Mouse (Mus musculus): ENCODE data around the gene Gfm2. TPM values are rescaled to one million over a fixed set of nuclear protein-coding genes. Genes with fewer than 3 reads are reported as not detected.
"Not testable (repeated sequence)": the region's sequence is repeated elsewhere in the genome, so short reads cannot be mapped to it uniquely, and the experiment has no call there.

Gene Gfm2
- 34.5 and 35.4 TPM in 2 replicates for polyA plus RNA-seq (2012; rRNA removed)

DNA sequence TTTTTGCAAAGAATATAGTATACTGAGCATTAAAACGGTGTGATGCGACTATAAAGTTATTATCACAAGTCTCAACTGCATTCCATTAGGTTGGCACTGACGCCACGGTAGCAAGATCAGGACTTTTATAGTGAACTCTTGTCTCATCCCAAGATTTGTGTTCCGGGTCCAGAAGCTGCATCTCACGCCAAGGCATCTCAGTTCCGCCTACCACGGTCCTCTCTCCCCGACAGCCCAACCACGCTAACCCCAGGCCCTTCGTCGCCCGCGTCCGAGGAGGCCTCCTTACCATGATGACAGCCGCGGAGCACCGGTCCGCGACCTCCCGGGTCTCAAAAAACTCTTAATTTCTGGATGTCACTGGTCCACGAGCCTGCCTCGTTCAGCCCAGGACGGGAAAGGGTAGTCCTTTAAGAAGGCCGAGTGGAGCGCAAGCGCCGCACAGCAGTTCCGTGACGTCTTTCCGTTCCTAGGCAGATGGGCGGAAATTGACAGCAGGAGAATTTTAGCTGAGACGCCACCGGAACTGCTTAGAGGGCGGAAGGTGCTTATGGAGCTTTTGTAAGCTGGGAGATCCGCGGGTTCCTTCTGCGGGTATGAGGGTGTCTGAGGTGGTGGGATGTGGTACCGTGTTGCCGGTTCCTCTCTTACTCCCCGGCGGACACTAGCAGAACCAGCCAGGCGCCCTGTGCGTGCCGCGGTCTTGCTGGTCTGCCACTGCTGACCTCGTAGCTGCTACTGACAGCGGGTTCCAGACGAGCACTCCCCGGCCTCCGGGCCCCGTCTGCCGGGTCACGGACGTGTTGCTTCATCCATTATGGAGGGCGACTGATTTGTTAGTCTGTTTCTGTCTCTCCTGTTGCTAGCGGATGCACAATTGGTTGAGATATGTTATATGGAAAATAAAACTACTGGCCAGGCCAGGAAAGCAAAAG is at the start of gene Gfm2, which contains the start of gene Nsa2:
TSS of gene Gfm2 (plus strand) at position 472 of the 935 bp plus-strand sequence.
TSS of gene Nsa2 (minus strand) at position 472 of the 935 bp plus-strand sequence.
- DNase-seq (ENCODE audit: low read depth), result peak; percentile 99
- TF ChIP-seq POLR2A (IDR thresholded peaks at IDR 0.05; ENCODE audit: borderline replicate concordance, extremely low read depth, insufficient read depth, insufficient read length, poor library complexity, severe bottlenecking) (peak; percentile 54; the same call in 1 of the 2 replicates), CTCF (IDR thresholded peaks at IDR 0.05; ENCODE audit: borderline replicate concordance, extremely low read depth, insufficient read depth, insufficient read length) (no peak)

DNA sequence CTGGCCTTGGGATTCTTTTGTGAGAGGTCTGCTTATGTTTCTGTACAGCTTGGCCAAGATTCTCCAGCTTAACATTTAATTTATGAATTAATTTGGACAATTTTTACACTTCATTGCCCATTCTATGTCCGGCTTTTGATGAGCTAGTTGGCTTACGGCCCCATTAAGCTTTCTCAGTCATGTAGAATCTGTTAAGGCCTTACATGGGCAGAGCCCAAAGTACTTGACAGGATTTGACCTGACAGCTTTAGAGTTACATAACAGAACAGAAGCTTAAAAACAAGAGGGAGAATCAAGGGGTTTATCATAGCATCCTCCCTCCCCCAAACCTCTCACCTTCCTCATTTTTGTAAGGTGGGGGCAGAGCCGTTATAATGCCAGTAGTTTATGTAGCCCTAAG is 49.6 kb upstream of the Gfm2 start:
- TF ChIP-seq CTCF (IDR thresholded peaks at IDR 0.05; ENCODE audit: borderline replicate concordance, extremely low read depth, insufficient read depth, insufficient read length), result no peak
- TF ChIP-seq POLR2A (IDR thresholded peaks at IDR 0.05; ENCODE audit: borderline replicate concordance, extremely low read depth, insufficient read depth, insufficient read length, poor library complexity, severe bottlenecking), result no peak
- DNase-seq (ENCODE audit: low read depth), result peak; percentile 11

DNA sequence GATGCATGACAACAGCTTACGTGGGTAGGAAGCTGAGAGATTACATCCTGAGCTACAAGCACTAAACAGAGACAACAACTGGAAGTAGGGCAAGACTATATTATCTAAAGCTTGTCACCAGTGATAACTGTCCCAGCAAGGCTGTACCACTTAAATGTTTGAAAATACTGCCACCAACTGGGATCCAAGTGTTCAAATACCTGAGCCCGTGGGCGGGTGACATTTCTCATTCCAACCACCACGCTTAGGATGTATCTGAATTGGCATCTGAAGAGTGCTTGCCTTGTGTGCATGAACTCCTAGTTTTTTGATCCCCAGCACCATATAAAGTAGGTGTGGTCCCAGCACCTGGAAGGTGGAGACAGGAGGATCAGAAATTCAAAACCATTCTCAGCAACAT is 42.0 kb upstream of the Gfm2 start:
- DNase-seq (ENCODE audit: low read depth), result no peak
- TF ChIP-seq CTCF (IDR thresholded peaks at IDR 0.05; ENCODE audit: borderline replicate concordance, extremely low read depth, insufficient read depth, insufficient read length) (no peak), POLR2A (IDR thresholded peaks at IDR 0.05; ENCODE audit: borderline replicate concordance, extremely low read depth, insufficient read depth, insufficient read length, poor library complexity, severe bottlenecking) (no peak)

DNA sequence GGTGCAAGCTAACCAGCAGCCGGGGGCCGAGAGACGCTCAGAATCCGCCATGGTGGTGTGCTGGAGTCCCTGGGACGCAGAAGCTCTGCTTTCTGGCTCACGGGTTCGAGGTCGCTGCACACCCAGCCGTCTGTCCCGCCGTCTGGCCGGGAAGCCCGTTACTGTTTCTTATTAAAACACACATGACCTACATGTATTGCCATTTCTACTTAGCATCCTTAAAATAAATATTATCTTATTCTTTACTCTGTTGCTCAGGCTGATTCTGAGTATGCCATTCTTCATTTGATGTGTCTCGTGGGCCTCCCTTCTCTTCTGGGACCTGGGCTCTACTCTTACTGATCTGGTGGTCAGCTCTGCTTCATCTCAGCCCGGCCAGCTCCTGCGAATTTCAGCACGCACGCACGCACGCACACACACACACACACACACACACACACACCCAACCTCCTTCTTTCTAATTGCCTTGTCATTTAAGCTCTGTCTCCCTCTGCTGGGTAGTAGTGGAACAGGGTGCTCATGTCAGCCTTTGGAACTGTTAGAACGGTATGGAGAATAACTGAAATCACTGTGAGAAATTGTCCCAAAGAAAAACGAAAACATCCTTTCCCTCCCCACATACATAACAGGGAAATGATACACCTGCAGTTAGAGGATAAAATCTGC is 38.4 kb upstream of the Gfm2 start, which contains the start of gene Gm6169:
TSS of gene Gm6169 (minus strand) at position 51 of the 666 bp plus-strand sequence.
- DNase-seq (ENCODE audit: low read depth), result peak; percentile 83
- peak; percentile 70; the same call in 1 of the 2 replicates for TF ChIP-seq CTCF (IDR thresholded peaks at IDR 0.05; ENCODE audit: borderline replicate concordance, extremely low read depth, insufficient read depth, insufficient read length)
- TF ChIP-seq POLR2A (IDR thresholded peaks at IDR 0.05; ENCODE audit: borderline replicate concordance, extremely low read depth, insufficient read depth, insufficient read length, poor library complexity, severe bottlenecking), result no peak

DNA sequence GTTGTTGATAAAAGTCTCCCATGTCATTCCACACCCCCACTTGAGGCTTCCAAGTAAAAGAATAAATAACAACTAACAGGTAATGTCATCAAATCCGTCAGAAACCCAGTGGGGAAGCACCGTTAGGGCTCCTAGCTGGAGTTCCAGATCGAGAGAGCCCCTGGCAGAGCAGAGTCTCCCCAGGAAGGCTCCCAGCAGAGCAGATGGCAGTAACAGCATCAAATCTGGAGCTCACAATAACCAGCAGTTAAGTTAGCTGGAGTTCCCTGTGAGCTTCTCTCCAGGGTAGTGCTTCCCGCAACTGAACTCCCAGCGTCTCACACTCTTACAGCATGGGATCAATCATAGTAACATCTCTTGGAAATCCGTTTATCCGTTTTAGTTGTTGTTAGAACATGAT is 32.7 kb upstream of the Gfm2 start:
- no peak for TF ChIP-seq POLR2A (IDR thresholded peaks at IDR 0.05; ENCODE audit: borderline replicate concordance, extremely low read depth, insufficient read depth, insufficient read length, poor library complexity, severe bottlenecking)
- TF ChIP-seq CTCF (IDR thresholded peaks at IDR 0.05; ENCODE audit: borderline replicate concordance, extremely low read depth, insufficient read depth, insufficient read length), result no peak
- DNase-seq (ENCODE audit: low read depth), result no peak

DNA sequence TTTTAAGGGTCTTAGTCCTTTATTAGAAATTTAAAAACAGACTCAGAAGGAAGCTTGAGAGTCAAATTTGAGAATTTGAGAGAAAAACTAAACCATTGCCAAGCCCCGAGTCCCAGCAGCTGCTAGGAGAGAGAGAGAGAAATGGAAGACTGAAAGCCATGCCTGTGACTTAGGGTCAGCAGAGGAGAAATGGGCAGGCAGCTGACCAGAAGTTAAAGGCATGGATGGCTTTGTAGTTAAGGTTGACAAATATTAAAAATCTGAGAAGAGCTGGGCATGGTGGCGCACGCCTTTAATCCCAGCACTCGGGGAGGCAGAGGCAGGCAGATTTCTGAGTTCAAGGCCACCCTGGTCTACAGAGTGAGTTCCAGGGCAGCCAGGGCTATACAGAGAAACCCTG is 30.0 kb upstream of the Gfm2 start:
- DNase-seq (ENCODE audit: low read depth), result not testable (repeated sequence)

DNA sequence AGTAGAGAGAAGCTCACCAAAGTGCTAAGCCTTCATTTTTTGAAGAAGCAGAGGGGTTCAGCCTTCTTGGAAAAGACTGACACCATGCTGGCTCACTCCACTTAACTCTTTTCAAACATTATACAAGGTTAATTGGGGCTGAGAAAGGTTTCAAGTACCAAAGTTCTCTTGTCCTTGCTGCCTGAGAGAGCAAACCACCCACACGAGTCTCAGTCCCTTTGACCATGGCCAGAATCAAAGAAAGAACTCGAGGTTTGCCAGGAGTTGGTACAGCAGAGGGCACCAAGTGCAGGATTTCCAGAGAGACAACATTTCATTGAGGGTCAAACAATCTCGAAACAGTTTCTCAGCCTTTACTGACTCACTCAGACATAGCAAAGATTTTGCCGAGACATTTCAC is 28.7 kb upstream of the Gfm2 start:
- DNase-seq (ENCODE audit: low read depth), result no peak
- no peak for TF ChIP-seq POLR2A (IDR thresholded peaks at IDR 0.05; ENCODE audit: borderline replicate concordance, extremely low read depth, insufficient read depth, insufficient read length, poor library complexity, severe bottlenecking)
- no peak for TF ChIP-seq CTCF (IDR thresholded peaks at IDR 0.05; ENCODE audit: borderline replicate concordance, extremely low read depth, insufficient read depth, insufficient read length)

DNA sequence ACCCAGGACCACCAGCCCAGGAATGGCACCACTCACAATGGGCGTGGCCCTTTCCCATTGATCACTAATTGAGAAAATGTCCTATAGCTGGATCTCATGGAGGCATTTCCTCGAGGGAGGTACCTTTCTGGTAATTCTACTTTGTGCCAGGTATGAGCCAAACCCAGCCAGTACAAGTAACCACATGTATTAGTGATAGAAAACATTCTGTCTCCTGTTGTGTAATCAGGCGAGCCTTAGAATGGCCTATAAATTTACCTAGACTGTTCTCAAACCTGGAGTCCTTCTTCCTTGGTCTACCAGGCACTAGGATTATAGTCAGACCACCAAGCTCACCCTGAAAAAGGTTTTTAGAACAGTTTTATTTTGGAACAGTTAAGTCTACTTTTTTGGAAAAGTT is 16.4 kb upstream of the Gfm2 start:
- no peak for DNase-seq (ENCODE audit: low read depth)
- TF ChIP-seq POLR2A (IDR thresholded peaks at IDR 0.05; ENCODE audit: borderline replicate concordance, extremely low read depth, insufficient read depth, insufficient read length, poor library complexity, severe bottlenecking) (no peak), CTCF (IDR thresholded peaks at IDR 0.05; ENCODE audit: borderline replicate concordance, extremely low read depth, insufficient read depth, insufficient read length) (no peak)

DNA sequence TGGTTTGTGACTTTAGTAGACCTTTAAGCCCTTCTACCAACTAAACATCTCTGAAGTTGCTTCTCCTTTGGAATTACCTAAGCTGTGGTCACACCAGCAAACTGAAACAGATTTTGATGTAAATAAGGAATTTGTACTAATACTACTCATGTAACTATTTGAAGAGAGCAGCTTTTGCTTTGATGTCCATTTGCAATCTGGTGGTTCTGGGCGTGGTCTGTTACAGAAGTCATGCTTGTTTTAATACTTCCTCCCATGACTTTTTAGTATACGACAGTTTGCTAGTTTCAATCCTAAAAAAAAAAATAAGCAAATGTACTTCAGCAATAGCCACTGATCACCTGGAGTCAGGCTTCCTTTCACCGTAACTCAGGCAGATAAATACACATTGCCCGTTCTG is 8.1 kb upstream of the Gfm2 start:
- not testable (repeated sequence) for DNase-seq (ENCODE audit: low read depth)

DNA sequence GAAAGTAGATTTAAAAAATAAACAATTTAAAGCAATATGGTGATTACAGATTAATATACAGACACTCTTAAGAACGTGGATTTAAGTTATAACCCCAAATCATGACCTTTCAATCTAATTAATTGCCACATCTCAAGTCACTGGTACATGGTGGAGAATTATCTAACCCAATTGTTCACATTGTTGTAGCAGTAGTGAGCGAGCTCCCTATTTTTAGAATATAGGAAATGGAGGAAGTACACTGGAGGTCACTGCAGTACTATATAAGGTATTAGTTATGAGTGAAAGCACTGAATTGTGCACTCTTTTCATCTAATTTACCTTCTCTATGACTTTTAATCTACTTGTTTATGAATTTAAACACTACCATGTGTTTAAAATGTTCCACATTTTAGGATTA is 7.3 kb upstream of the Gfm2 start:
- DNase-seq (ENCODE audit: low read depth), result not testable (repeated sequence)

DNA sequence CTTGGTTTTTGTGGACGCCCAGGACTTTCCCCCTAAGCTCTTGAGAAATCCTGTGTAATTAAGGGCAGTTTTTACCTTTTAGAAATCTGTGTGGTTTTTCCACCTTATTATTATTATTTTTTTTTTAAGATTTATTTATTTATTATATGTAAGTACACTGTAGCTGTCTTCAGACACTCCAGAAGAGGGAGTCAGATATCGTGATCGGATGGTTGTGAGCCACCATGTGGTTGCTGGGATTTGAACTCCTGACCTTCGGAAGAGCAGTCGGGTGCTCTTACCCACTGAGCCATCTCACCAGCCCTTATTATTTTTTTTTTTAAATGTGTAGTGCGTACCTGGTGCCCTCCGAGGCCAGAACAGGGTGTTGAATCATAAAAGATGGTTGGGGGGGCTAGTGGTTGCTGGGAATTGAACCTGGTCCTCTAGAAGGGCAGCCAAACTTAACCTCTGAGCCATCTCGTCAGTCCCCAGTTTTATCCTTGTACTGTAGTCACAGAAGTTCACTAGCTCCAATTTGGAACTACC is 731 bp downstream of the Gfm2 start:
- DNase-seq (ENCODE audit: low read depth), result not testable (repeated sequence)

DNA sequence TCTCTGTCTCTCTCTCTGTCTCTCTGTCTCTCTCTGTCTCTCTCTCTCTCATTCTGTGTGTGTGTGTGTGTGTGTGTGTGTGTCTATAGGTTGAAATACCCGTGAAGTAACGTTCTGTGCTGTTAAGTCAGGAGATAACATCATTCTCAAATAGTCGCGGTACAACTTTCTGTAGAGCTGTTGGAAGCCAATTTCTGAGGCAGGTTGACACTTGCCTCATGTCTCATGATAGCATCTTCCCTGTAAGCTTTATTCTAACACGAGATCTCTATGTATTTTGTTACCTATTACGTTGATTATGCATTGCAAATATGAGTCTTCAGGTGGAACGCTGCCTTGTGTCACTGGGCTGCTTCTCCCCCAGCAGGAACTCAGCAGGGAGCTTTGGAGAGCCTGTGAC is 4.6 kb downstream of the Gfm2 start:
- DNase-seq (ENCODE audit: low read depth), result no peak
- TF ChIP-seq CTCF (IDR thresholded peaks at IDR 0.05; ENCODE audit: borderline replicate concordance, extremely low read depth, insufficient read depth, insufficient read length) (no peak), POLR2A (IDR thresholded peaks at IDR 0.05; ENCODE audit: borderline replicate concordance, extremely low read depth, insufficient read depth, insufficient read length, poor library complexity, severe bottlenecking) (no peak)

All from brain, embryonic 14.5 days (tissue).